ENCODE assay signal across 11 mouse cellular contexts in genomic region chr12:71578006-71578405, GRCm38 (mm10).
DNase-seq lines count a peak whose midpoint lies in the region; ATAC-seq and TF ChIP-seq lines count a peak whose summit lies in the region.
"Had no signal": no experiment of that assay in that cellular context is flagged by ENCODE, and none has a peak within 500 bp of the region (broad histone marks: within the 10 kb centered on the region; RNA-seq: fewer than 3 reads in every experiment).

No protein-coding gene starts in this region.

- no peak overlapping the region for H3K4me3 ChIP-seq in hindbrain, embryonic 13.5 days
- no peak overlapping the region for H3K4me3 ChIP-seq in hindbrain, postnatal 0 days (ENCODE audit: low read length)
- no peak overlapping the region for H3K4me3 ChIP-seq in midbrain, embryonic 13.5 days (replicated peaks)
- H3K4me3 ChIP-seq in midbrain, postnatal 0 days (ENCODE audit: low read depth, low read length): no peak overlapping the region

- peaks cover 53% of the 10 kb centered on the region for H3K4me1 ChIP-seq in hindbrain, embryonic 13.5 days (replicated peaks)
- H3K4me1 ChIP-seq in hindbrain, postnatal 0 days (ENCODE audit: insufficient read depth, low read length): no peaks in the 10 kb centered on the region
- peaks cover 54% of the 10 kb centered on the region for H3K4me1 ChIP-seq in midbrain, embryonic 13.5 days (replicated peaks)
- peaks cover 8% of the 10 kb centered on the region; the same call in 1 of the 2 replicates for H3K4me1 ChIP-seq in midbrain, postnatal 0 days (ENCODE audit: insufficient read depth, low read length)

- DNase-seq in adrenal gland, adult 2 months: peak; percentile 30
- DNase-seq in adrenal gland, adult 8-10 months: no peak
- DNase-seq in hindbrain, postnatal 0 days (ENCODE audit: low spot score): no peak
- DNase-seq in midbrain, postnatal 0 days (ENCODE audit: low spot score): no peak
- no peak for DNase-seq in gastrocnemius, adult 8-10 months (ENCODE audit: low spot score in 2 of 2)
- no peak for DNase-seq in cerebellum, postnatal 14 days
- DNase-seq: gastrocnemius, adult 2 months had no signal

- H3K36me3 ChIP-seq in hindbrain, embryonic 13.5 days: no peaks in the 10 kb centered on the region
- H3K36me3 ChIP-seq in hindbrain, postnatal 0 days (ENCODE audit: insufficient read depth, low read length): no peaks in the 10 kb centered on the region
- no peaks in the 10 kb centered on the region for H3K36me3 ChIP-seq in midbrain, embryonic 13.5 days
- H3K36me3 ChIP-seq in midbrain, postnatal 0 days (ENCODE audit: insufficient read depth, low read length): no peaks in the 10 kb centered on the region
- H3K36me3 ChIP-seq: embryonic facial prominence, embryonic 15.5 days; forebrain, embryonic 12.5 days had no signal

- no peak for TF ChIP-seq CTCF in hindbrain, postnatal 0 days (IDR thresholded peaks at IDR 0.05; ENCODE audit: low read depth)
- TF ChIP-seq CTCF in midbrain, postnatal 0 days (IDR thresholded peaks at IDR 0.05): no peak

- H3K27ac ChIP-seq in hindbrain, embryonic 13.5 days: peak overlapping the region; percentile 78
- H3K27ac ChIP-seq in hindbrain, postnatal 0 days: no peak overlapping the region
- H3K27ac ChIP-seq in midbrain, embryonic 13.5 days: peak overlapping the region; percentile 22
- H3K27ac ChIP-seq in midbrain, postnatal 0 days (ENCODE audit: low read depth, low read length): no peak overlapping the region
- H3K27ac ChIP-seq: embryonic facial prominence, embryonic 15.5 days; forebrain, embryonic 12.5 days; gastrocnemius, adult 2 months had no signal

- H3K4me2 ChIP-seq in hindbrain, embryonic 13.5 days: no peak overlapping the region
- H3K4me2 ChIP-seq in hindbrain, postnatal 0 days (ENCODE audit: low read depth, low read length): no peak overlapping the region
- no peak overlapping the region for H3K4me2 ChIP-seq in midbrain, embryonic 13.5 days (replicated peaks)
- H3K4me2 ChIP-seq in midbrain, postnatal 0 days (ENCODE audit: low read depth, low read length, poor library complexity, severe bottlenecking): no peak overlapping the region

- no peak for ATAC-seq in hindbrain, embryonic 13.5 days (ENCODE audit: low FRiP score)
- no peak for ATAC-seq in hindbrain, postnatal 0 days
- ATAC-seq in midbrain, embryonic 13.5 days: peak; percentile 47
- no peak for ATAC-seq in midbrain, postnatal 0 days (ENCODE audit: low FRiP score)

- no peak overlapping the region for H3K9ac ChIP-seq in hindbrain, embryonic 13.5 days
- no peak overlapping the region for H3K9ac ChIP-seq in hindbrain, postnatal 0 days (replicated peaks; ENCODE audit: low read length)
- no peak overlapping the region for H3K9ac ChIP-seq in midbrain, embryonic 13.5 days (replicated peaks)
- no peak overlapping the region; the same call in 1 of the 2 replicates for H3K9ac ChIP-seq in midbrain, postnatal 0 days (replicated peaks; ENCODE audit: low read length, poor library complexity, severe bottlenecking)
- H3K9ac ChIP-seq: embryonic facial prominence, embryonic 15.5 days; forebrain, embryonic 12.5 days had no signal

- no peaks in the 10 kb centered on the region for H3K9me3 ChIP-seq in hindbrain, embryonic 13.5 days
- H3K9me3 ChIP-seq in hindbrain, postnatal 0 days (ENCODE audit: low read length): no peaks in the 10 kb centered on the region
- H3K9me3 ChIP-seq in midbrain, embryonic 13.5 days: no peaks in the 10 kb centered on the region
- no peaks in the 10 kb centered on the region for H3K9me3 ChIP-seq in midbrain, postnatal 0 days (ENCODE audit: low read length)
- H3K9me3 ChIP-seq: embryonic facial prominence, embryonic 15.5 days; forebrain, embryonic 12.5 days had no signal

- WGBS in hindbrain, embryonic 13.5 days: 49% methylated on average over 9 of the region's 9 CpGs
- WGBS in hindbrain, postnatal 0 days: 53% methylated on average over 9 of the region's 9 CpGs
- 54% methylated on average over 9 of the region's 9 CpGs for WGBS in midbrain, embryonic 13.5 days
- 37% methylated on average over 9 of the region's 9 CpGs for WGBS in midbrain, postnatal 0 days

- H3K27me3 ChIP-seq in hindbrain, embryonic 13.5 days: no peaks in the 10 kb centered on the region
- H3K27me3 ChIP-seq in hindbrain, postnatal 0 days (ENCODE audit: insufficient read depth, low read length): no peaks in the 10 kb centered on the region
- no peaks in the 10 kb centered on the region for H3K27me3 ChIP-seq in midbrain, embryonic 13.5 days
- H3K27me3 ChIP-seq in midbrain, postnatal 0 days (ENCODE audit: insufficient read depth, low read length): no peaks in the 10 kb centered on the region
- H3K27me3 ChIP-seq: embryonic facial prominence, embryonic 15.5 days had no signal

Comparison
In these comparisons a context has a peak if more than half of its experiments do, and no peak if none do; other contexts are left out.
1. H3K27ac ChIP-seq: peak in hindbrain, embryonic 13.5 days (single experiment) and midbrain, embryonic 13.5 days (single experiment); none in hindbrain, postnatal 0 days (single experiment) and midbrain, postnatal 0 days (single experiment).